In genomic region chr12:12373111-12373862, GRCm38 (mm10) we compare ENCODE assay signal across 22 mouse cellular contexts.
A peak's percentile ranks its signal among the peaks of the same experiment; 100 is the strongest.
DNase-seq lines count a peak whose midpoint lies in the region; ATAC-seq and TF ChIP-seq lines count a peak whose summit lies in the region.
"Had no signal": no experiment of that assay in that cellular context is flagged by ENCODE, and none has a peak within 500 bp of the region (broad histone marks: within the 10 kb centered on the region; RNA-seq: fewer than 3 reads in every experiment).

No protein-coding gene starts in this region.

- H3K9ac ChIP-seq in MEL (ENCODE audit: control insufficient read depth, low read depth, low read length, poor library complexity, severe bottlenecking), result no peak overlapping the region
- H3K9ac ChIP-seq in hindbrain, embryonic 11.5 days (ENCODE audit: low read depth, low read length), result no peak overlapping the region
- no peak overlapping the region for H3K9ac ChIP-seq in kidney, embryonic 14.5 days (ENCODE audit: low read depth, low read length)
- H3K9ac ChIP-seq: forebrain, embryonic 13.5 days; limb, embryonic 15.5 days; lung, embryonic 14.5 days had no signal

- no peak overlapping the region for H3K4me3 ChIP-seq in MEL (ENCODE audit: control insufficient read depth in 1 of 2, insufficient read depth in 1 of 2, low read depth in 2 of 2, low read length in 2 of 2)
- H3K4me3 ChIP-seq in hindbrain, embryonic 11.5 days (ENCODE audit: low read depth, low read length), result no peak overlapping the region
- no peak overlapping the region for H3K4me3 ChIP-seq in kidney, embryonic 14.5 days (ENCODE audit: low read length)
- H3K4me3 ChIP-seq: embryonic facial prominence, embryonic 10.5 days; forebrain, embryonic 13.5 days; limb, embryonic 15.5 days; megakaryocyte, embryonic 14.5 days had no signal

- 91% methylated on average over 11 of the region's 11 CpGs for WGBS in hindbrain, embryonic 11.5 days
- WGBS in kidney, embryonic 14.5 days, result 75% methylated on average over 11 of the region's 11 CpGs

- H3K27ac ChIP-seq in MEL (ENCODE audit: control insufficient read depth, low read depth, low read length), result no peak overlapping the region
- H3K27ac ChIP-seq in hindbrain, embryonic 11.5 days (ENCODE audit: low read depth, low read length), result no peak overlapping the region
- no peak overlapping the region for H3K27ac ChIP-seq in kidney, embryonic 14.5 days (ENCODE audit: low read depth, low read length)
- H3K27ac ChIP-seq: embryonic facial prominence, embryonic 10.5 days; forebrain, embryonic 13.5 days; limb, embryonic 15.5 days; stomach, postnatal 0 days had no signal

- no peak for TF ChIP-seq CTCF in MEL (IDR thresholded peaks at IDR 0.05 in 2 of 3, conservative IDR thresholded peaks at IDR 0.05 in 1 of 3; ENCODE audit: control insufficient read depth in 1 of 3, insufficient read depth in 1 of 3, low read depth in 2 of 3, low read length in 3 of 3, poor library complexity in 1 of 3, severe bottlenecking in 1 of 3)

- TF ChIP-seq RAD21 in MEL (IDR thresholded peaks at IDR 0.05; ENCODE audit: low read depth, low read length), result no peak

- H3K4me2 ChIP-seq in hindbrain, embryonic 11.5 days (replicated peaks; ENCODE audit: low read depth, low read length), result no peak overlapping the region
- no peak overlapping the region for H3K4me2 ChIP-seq in kidney, embryonic 14.5 days (replicated peaks; ENCODE audit: low read depth, low read length)
- H3K4me2 ChIP-seq: forebrain, embryonic 13.5 days; limb, embryonic 15.5 days; lung, embryonic 14.5 days had no signal

- peaks cover 0 to 5% of the 10 kb centered on the region in 2 experiments; a peak in 2 of 4 replicates for H3K36me3 ChIP-seq in MEL (ENCODE audit: control insufficient read depth in 1 of 2, insufficient read depth in 2 of 2, low read length in 2 of 2)
- no peaks in the 10 kb centered on the region for H3K36me3 ChIP-seq in hindbrain, embryonic 11.5 days (ENCODE audit: control insufficient read depth, insufficient read depth, low read length)
- H3K36me3 ChIP-seq in kidney, embryonic 14.5 days (ENCODE audit: control insufficient read depth, insufficient read depth, low read length), result no peaks in the 10 kb centered on the region
- H3K36me3 ChIP-seq: embryonic facial prominence, embryonic 10.5 days; limb, embryonic 15.5 days had no signal

- H3K27me3 ChIP-seq in MEL (ENCODE audit: control insufficient read depth in 1 of 2, insufficient read depth in 2 of 2, low read length in 2 of 2), result no peaks in the 10 kb centered on the region
- H3K27me3 ChIP-seq in hindbrain, embryonic 11.5 days (ENCODE audit: control insufficient read depth, insufficient read depth, low read length), result no peaks in the 10 kb centered on the region
- no peaks in the 10 kb centered on the region for H3K27me3 ChIP-seq in kidney, embryonic 14.5 days (ENCODE audit: control insufficient read depth, insufficient read depth, low read length)
- H3K27me3 ChIP-seq: forebrain, embryonic 13.5 days; limb, embryonic 15.5 days; megakaryocyte, embryonic 14.5 days had no signal

- ATAC-seq in hindbrain, embryonic 11.5 days (ENCODE audit: low FRiP score), result no peak
- no peak for ATAC-seq in kidney, embryonic 14.5 days (ENCODE audit: low FRiP score, low TSS enrichment)
- ATAC-seq: forebrain, embryonic 13.5 days; hindbrain, embryonic 16.5 days had no signal

- TF ChIP-seq POLR2A in MEL (IDR thresholded peaks at IDR 0.05; ENCODE audit: control insufficient read depth in 1 of 2, insufficient read depth in 1 of 2, low read depth in 1 of 2, low read length in 2 of 2, poor library complexity in 1 of 2), result no peak

- peak; percentile 52 to 68 for TF ChIP-seq EP300 in MEL (IDR thresholded peaks at IDR 0.05; ENCODE audit: low read depth in 1 of 2, low read length in 2 of 2)

- no peaks in the 10 kb centered on the region for H3K9me3 ChIP-seq in MEL (replicated peaks; ENCODE audit: insufficient read depth, low read length)
- no peaks in the 10 kb centered on the region for H3K9me3 ChIP-seq in hindbrain, embryonic 11.5 days (ENCODE audit: control insufficient read depth, low read length)
- no peaks in the 10 kb centered on the region for H3K9me3 ChIP-seq in kidney, embryonic 14.5 days (ENCODE audit: control insufficient read depth, low read length)
- H3K9me3 ChIP-seq: embryonic facial prominence, embryonic 10.5 days; forebrain, embryonic 13.5 days; limb, embryonic 15.5 days; megakaryocyte, embryonic 14.5 days had no signal

- DNase-seq in CD4-positive helper T cell, adult 2 months (ENCODE audit: low read depth, low spot score), result peak; percentile 61
- DNase-seq in MEL (ENCODE audit: low read depth, low spot score), result peak; percentile 40
- DNase-seq in lung, postnatal 25 days (ENCODE audit: low spot score), result peak; percentile 59
- peak; percentile 39 to 50 for DNase-seq in thymus, postnatal 10 days (ENCODE audit: low spot score in 2 of 2)
- DNase-seq in hindbrain, embryonic 11.5 days (ENCODE audit: low spot score), result no peak
- DNase-seq in adrenal gland, adult 8-10 months, result no peak
- DNase-seq: cerebellum, adult 2 months; gastrocnemius, postnatal 10 days; heart, adult 18-20 months; heart, postnatal 4 days; kidney, adult 2 months; kidney, postnatal 25 days; lung, embryonic 14.5 days; retina, postnatal 1 day; right cerebral cortex, postnatal 4 days had no signal

- peaks cover 0 to 11% of the 10 kb centered on the region in 2 experiments; a peak in 1 of 4 replicates for H3K4me1 ChIP-seq in MEL (ENCODE audit: control insufficient read depth in 1 of 2, insufficient read depth in 2 of 2, low read length in 2 of 2)
- H3K4me1 ChIP-seq in hindbrain, embryonic 11.5 days (replicated peaks; ENCODE audit: control insufficient read depth, insufficient read depth, low read length), result no peaks in the 10 kb centered on the region
- H3K4me1 ChIP-seq in kidney, embryonic 14.5 days (ENCODE audit: control insufficient read depth, insufficient read depth, low read length), result no peaks in the 10 kb centered on the region
- H3K4me1 ChIP-seq: embryonic facial prominence, embryonic 10.5 days; forebrain, embryonic 13.5 days; limb, embryonic 15.5 days; megakaryocyte, embryonic 14.5 days had no signal

- no peaks in the 10 kb centered on the region for H3K79me2 ChIP-seq in MEL (ENCODE audit: control insufficient read depth, insufficient read depth, low read length, poor library complexity)

TF ChIP-seq in MEL, 35 proteins besides CTCF, POLR2A, EP300 and RAD21:
- TF ChIP-seq USF2 (IDR thresholded peaks at IDR 0.05; ENCODE audit: borderline replicate concordance in 1 of 2, insufficient read depth in 1 of 2, low read depth in 1 of 2, low read length in 2 of 2), result no peak
- TF ChIP-seq GATA1 (IDR thresholded peaks at IDR 0.05; ENCODE audit: low read depth, low read length), result peak; percentile 65
- TF ChIP-seq POLR2AphosphoS2 (IDR thresholded peaks at IDR 0.05; ENCODE audit: low read length), result no peak
- peak; percentile 72; the same call in 1 of the 2 replicates for TF ChIP-seq TCF12 (IDR thresholded peaks at IDR 0.05; ENCODE audit: low read depth, low read length)
- 0 out of 2 replicates have a peak, but pooled peaks have one; percentile 24 for TF ChIP-seq ETS1 (IDR thresholded peaks at IDR 0.05; ENCODE audit: low read depth, low read length)
- TF ChIP-seq USF1 (IDR thresholded peaks at IDR 0.05; ENCODE audit: low read depth, low read length), result no peak
- TF ChIP-seq ZMIZ1 (IDR thresholded peaks at IDR 0.05; ENCODE audit: low read depth, low read length), result no peak
- no peak for TF ChIP-seq ELF1 (IDR thresholded peaks at IDR 0.05; ENCODE audit: low read depth, low read length)
- peak; percentile 59; the same call in 1 of the 2 replicates for TF ChIP-seq RCOR1 (IDR thresholded peaks at IDR 0.05; ENCODE audit: low read depth, low read length)
- no peak for TF ChIP-seq E2F4 (IDR thresholded peaks at IDR 0.05; ENCODE audit: borderline replicate concordance, low read depth, low read length)
- 0 out of 2 replicates have a peak, but pooled peaks have one; percentile 38 for TF ChIP-seq MAX (IDR thresholded peaks at IDR 0.05; ENCODE audit: low read length)
- no peak for TF ChIP-seq JUND (IDR thresholded peaks at IDR 0.05; ENCODE audit: low read depth, low read length)
- no peak for TF ChIP-seq TAL1 (IDR thresholded peaks at IDR 0.05; ENCODE audit: low read length)
- peak; percentile 78 for TF ChIP-seq BHLHE40 (IDR thresholded peaks at IDR 0.05; ENCODE audit: borderline replicate concordance, low read depth, low read length)
- no peak for TF ChIP-seq CHD1 (IDR thresholded peaks at IDR 0.05; ENCODE audit: low read depth, low read length)

Comparison
In these comparisons a context has a peak if more than half of its experiments do, and no peak if none do; other contexts are left out.
1. DNase-seq: peak in CD4-positive helper T cell, adult 2 months (single experiment), MEL (single experiment), lung, postnatal 25 days (single experiment) and thymus, postnatal 10 days (2 of 2); none in hindbrain, embryonic 11.5 days (single experiment) and adrenal gland, adult 8-10 months (single experiment).